ENCODE assay signal across 9 mouse cellular contexts in the genomic region with DNA sequence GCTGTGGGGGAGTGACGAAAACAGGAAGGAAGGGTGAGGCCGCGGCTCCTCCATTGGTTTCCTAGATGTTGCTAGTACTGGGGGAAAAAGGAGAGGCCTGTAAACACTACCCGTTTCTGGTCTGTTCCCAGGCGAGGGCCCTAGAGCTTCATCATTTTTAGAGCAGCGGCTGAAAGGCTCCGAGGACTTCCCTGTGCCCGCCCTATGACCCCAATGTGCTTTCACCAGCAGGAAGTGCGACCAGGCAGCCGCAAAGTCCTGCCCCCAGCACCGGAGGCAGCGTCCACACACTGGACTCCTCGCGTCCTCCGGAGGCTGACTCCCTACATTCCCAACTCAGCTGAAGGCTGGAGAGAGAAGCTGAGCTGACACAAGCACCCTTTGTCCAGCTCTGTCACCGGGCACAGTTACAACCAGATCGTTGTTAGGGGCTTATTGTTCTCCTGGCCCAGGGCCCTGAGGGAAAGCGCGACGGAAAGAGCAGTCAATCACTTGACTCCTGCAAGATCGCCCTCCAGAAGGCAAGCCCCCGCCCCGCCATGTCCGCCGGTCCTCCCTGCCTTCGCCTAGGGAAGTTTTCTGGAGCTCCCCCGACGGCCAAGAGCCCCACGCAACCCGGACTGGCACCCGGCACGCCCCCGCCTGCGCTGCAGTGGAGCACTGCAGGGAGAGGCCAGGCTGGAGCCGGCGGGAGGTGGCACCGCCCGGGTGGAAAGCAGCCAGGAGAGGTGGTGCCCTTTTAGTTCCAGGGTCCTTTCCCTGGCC. TPM values are rescaled to one million over a fixed set of nuclear protein-coding genes. Genes with fewer than 3 reads are reported as not detected.
DNase-seq lines count a peak whose midpoint lies in the region; ATAC-seq and TF ChIP-seq lines count a peak whose summit lies in the region.
"Had no signal": no experiment of that assay in that cellular context is flagged by ENCODE, and none has a peak within 500 bp of the region (broad histone marks: within the 10 kb centered on the region; RNA-seq: fewer than 3 reads in every experiment).

No protein-coding gene starts in this region.

- peak overlapping the region; percentile 87 for H3K4me3 ChIP-seq in E14TG2a.4 (replicated peaks; ENCODE audit: low read length)
- H3K4me3 ChIP-seq in forebrain, embryonic 14.5 days (ENCODE audit: low read depth, low read length), result peak overlapping the region; percentile 22
- H3K4me3 ChIP-seq in hindbrain, embryonic 12.5 days, result peak overlapping the region; percentile 25
- H3K4me3 ChIP-seq in limb, embryonic 14.5 days (replicated peaks; ENCODE audit: low read length), result peak overlapping the region; percentile 52
- H3K4me3 ChIP-seq in midbrain, embryonic 13.5 days (replicated peaks), result peak overlapping the region; percentile 32

- TF ChIP-seq POLR2A in limb, embryonic 14.5 days (IDR thresholded peaks at IDR 0.05; ENCODE audit: borderline replicate concordance, extremely low read depth, insufficient read depth, insufficient read length), result no peak

- H3K4me1 ChIP-seq in E14TG2a.4 (replicated peaks; ENCODE audit: low read depth, low read length), result peaks cover 73% of the 10 kb centered on the region
- peaks cover 6% of the 10 kb centered on the region for H3K4me1 ChIP-seq in forebrain, embryonic 14.5 days (ENCODE audit: control insufficient read depth, insufficient read depth, low read length)
- H3K4me1 ChIP-seq in hindbrain, embryonic 12.5 days, result peaks cover 53% of the 10 kb centered on the region
- peaks cover 35% of the 10 kb centered on the region for H3K4me1 ChIP-seq in limb, embryonic 14.5 days (ENCODE audit: control insufficient read depth, insufficient read depth, low read length)
- peaks cover 37% of the 10 kb centered on the region for H3K4me1 ChIP-seq in midbrain, embryonic 13.5 days (replicated peaks)

- peak overlapping the region; percentile 48 for H3K4me2 ChIP-seq in forebrain, embryonic 14.5 days (ENCODE audit: low read length)
- H3K4me2 ChIP-seq in hindbrain, embryonic 12.5 days (replicated peaks), result peak overlapping the region; percentile 62
- H3K4me2 ChIP-seq in limb, embryonic 14.5 days (replicated peaks; ENCODE audit: low read depth, low read length, severe bottlenecking), result peak overlapping the region; percentile 98
- peak overlapping the region; percentile 49 for H3K4me2 ChIP-seq in midbrain, embryonic 13.5 days (replicated peaks)

- H3K9me3 ChIP-seq in E14TG2a.4 (ENCODE audit: low read length), result no peaks in the 10 kb centered on the region
- H3K9me3 ChIP-seq in forebrain, embryonic 14.5 days (replicated peaks; ENCODE audit: control insufficient read depth, low read length), result no peaks in the 10 kb centered on the region
- no peaks in the 10 kb centered on the region for H3K9me3 ChIP-seq in hindbrain, embryonic 12.5 days (replicated peaks)
- no peaks in the 10 kb centered on the region for H3K9me3 ChIP-seq in limb, embryonic 14.5 days (ENCODE audit: control insufficient read depth, low read length)
- H3K9me3 ChIP-seq in midbrain, embryonic 13.5 days, result no peaks in the 10 kb centered on the region

- H3K27ac ChIP-seq in forebrain, embryonic 14.5 days (ENCODE audit: low read depth, low read length), result 0 out of 2 replicates have a peak overlapping the region, but pooled peaks have one; percentile 6
- H3K27ac ChIP-seq in hindbrain, embryonic 12.5 days, result peak overlapping the region; percentile 74
- H3K27ac ChIP-seq in limb, embryonic 14.5 days (replicated peaks; ENCODE audit: low read depth, low read length), result peak overlapping the region; percentile 72
- H3K27ac ChIP-seq in midbrain, embryonic 13.5 days, result peak overlapping the region; percentile 62

- peaks cover 51% of the 10 kb centered on the region for H3K36me3 ChIP-seq in E14TG2a.4 (ENCODE audit: insufficient read depth, low read length)
- no peaks in the 10 kb centered on the region for H3K36me3 ChIP-seq in forebrain, embryonic 14.5 days (ENCODE audit: control insufficient read depth, insufficient read depth, low read length)
- H3K36me3 ChIP-seq in hindbrain, embryonic 12.5 days, result no peaks in the 10 kb centered on the region
- H3K36me3 ChIP-seq in limb, embryonic 14.5 days (ENCODE audit: control insufficient read depth, insufficient read depth, low read length), result peaks cover 22% of the 10 kb centered on the region
- H3K36me3 ChIP-seq in midbrain, embryonic 13.5 days, result no peaks in the 10 kb centered on the region

- peak; percentile 50 to 61 for DNase-seq in adrenal gland, postnatal 4 days (ENCODE audit: low spot score in 2 of 2)
- peak; percentile 51 for DNase-seq in forebrain, embryonic 14.5 days (ENCODE audit: low spot score)
- peak; percentile 45 for DNase-seq in limb, embryonic 14.5 days (ENCODE audit: low spot score)
- peak; percentile 79 to 88 for DNase-seq in spleen, postnatal 4 days (ENCODE audit: low spot score in 2 of 2)
- DNase-seq in cerebellum, adult 8-10 months, result no peak

- H3K27me3 ChIP-seq in E14TG2a.4 (ENCODE audit: insufficient read depth, low read length), result peaks cover 12% of the 10 kb centered on the region; the same call in 1 of the 2 replicates
- peaks cover 44% of the 10 kb centered on the region for H3K27me3 ChIP-seq in forebrain, embryonic 14.5 days (replicated peaks; ENCODE audit: control insufficient read depth, insufficient read depth, low read length)
- H3K27me3 ChIP-seq in hindbrain, embryonic 12.5 days, result peaks cover 47% of the 10 kb centered on the region
- no peaks in the 10 kb centered on the region for H3K27me3 ChIP-seq in limb, embryonic 14.5 days (ENCODE audit: control insufficient read depth, insufficient read depth, low read length)
- peaks cover 64% of the 10 kb centered on the region for H3K27me3 ChIP-seq in midbrain, embryonic 13.5 days

- ATAC-seq in forebrain, embryonic 14.5 days, result peak; percentile 37; the same call in 1 of the 2 replicates
- peak; percentile 67 for ATAC-seq in hindbrain, embryonic 12.5 days (ENCODE audit: low FRiP score)
- ATAC-seq in limb, embryonic 14.5 days (ENCODE audit: low FRiP score, low read depth), result peak; percentile 21; the same call in 1 of the 2 replicates
- peak; percentile 34 for ATAC-seq in midbrain, embryonic 13.5 days

- 5% methylated on average over 34 of the region's 38 CpGs for WGBS in forebrain, embryonic 14.5 days
- WGBS in hindbrain, embryonic 12.5 days, result 3% methylated on average over 38 of the region's 38 CpGs
- WGBS in limb, embryonic 14.5 days, result 3% methylated on average over 33 of the region's 38 CpGs
- WGBS in midbrain, embryonic 13.5 days, result 5% methylated on average over 38 of the region's 38 CpGs

- TF ChIP-seq CTCF in E14TG2a.4 (conservative IDR thresholded peaks at IDR 0.05; ENCODE audit: low read length), result no peak

- peak overlapping the region; percentile 43 for H3K9ac ChIP-seq in forebrain, embryonic 14.5 days (ENCODE audit: low read length)
- H3K9ac ChIP-seq in hindbrain, embryonic 12.5 days, result peak overlapping the region; percentile 39
- peak overlapping the region; percentile 64 for H3K9ac ChIP-seq in limb, embryonic 14.5 days (ENCODE audit: low read depth, low read length, severe bottlenecking)
- peak overlapping the region; percentile 48; the same call in 1 of the 2 replicates for H3K9ac ChIP-seq in midbrain, embryonic 13.5 days (replicated peaks)

RNA-seq across cellular contexts. Expression of a gene that starts 2.3 kb away (rescaled TPM):
- 1 to 10 TPM; 7.1 to 7.6 TPM for total RNA-seq in adrenal gland, postnatal 4 days (2021)
- polyA plus RNA-seq in forebrain, embryonic 14.5 days (2014; fragmentation: Nextera tagmentation; extraction: Ambion mirVana), result 0.29 and 0.68 TPM in 2 replicates
- polyA plus RNA-seq in hindbrain, embryonic 12.5 days (2016; fragmentation: Nextera tagmentation; extraction: Ambion mirVana), result 1.2 and 2.0 TPM in 2 replicates
- polyA plus RNA-seq in limb, embryonic 14.5 days (2012; rRNA removed), result 3.1 and 4.6 TPM in 2 replicates
- 1.1 and 1.2 TPM in 2 replicates for polyA plus RNA-seq in limb, embryonic 14.5 days (2014; fragmentation: Nextera tagmentation; extraction: Ambion mirVana)
- 1.3 and 1.4 TPM in 2 replicates for polyA plus RNA-seq in midbrain, embryonic 13.5 days (2015; fragmentation: Nextera tagmentation; extraction: Ambion mirVana)

RNA-seq across cellular contexts. Expression of a gene that starts 2.4 kb away (rescaled TPM):
- total RNA-seq in adrenal gland, postnatal 4 days (2021), result 10 to 100 TPM; 49.7 to 55.0 TPM
- polyA plus RNA-seq in forebrain, embryonic 14.5 days (2014; fragmentation: Nextera tagmentation; extraction: Ambion mirVana), result 1.7 and 2.6 TPM in 2 replicates
- polyA plus RNA-seq in hindbrain, embryonic 12.5 days (2016; fragmentation: Nextera tagmentation; extraction: Ambion mirVana), result 9.2 and 11.3 TPM in 2 replicates
- 28.2 and 31.1 TPM in 2 replicates for polyA plus RNA-seq in limb, embryonic 14.5 days (2012; rRNA removed)
- 19.0 and 24.5 TPM in 2 replicates for polyA plus RNA-seq in limb, embryonic 14.5 days (2014; fragmentation: Nextera tagmentation; extraction: Ambion mirVana)
- 3.9 and 4.1 TPM in 2 replicates for polyA plus RNA-seq in midbrain, embryonic 13.5 days (2015; fragmentation: Nextera tagmentation; extraction: Ambion mirVana)

RNA-seq across cellular contexts. Expression of a gene that starts 17.8 kb away (rescaled TPM):
- 1 to 10 TPM in 1 of 2 experiments, under 1 TPM in 1; 0.87 to 1.7 TPM for total RNA-seq in adrenal gland, postnatal 4 days (2021)
- polyA plus RNA-seq in forebrain, embryonic 14.5 days (2014; fragmentation: Nextera tagmentation; extraction: Ambion mirVana), result not detected in 2 replicates
- polyA plus RNA-seq in hindbrain, embryonic 12.5 days (2016; fragmentation: Nextera tagmentation; extraction: Ambion mirVana), result 0.29 and 0.67 TPM in 2 replicates
- 0.11 and 0.41 TPM in 2 replicates for polyA plus RNA-seq in limb, embryonic 14.5 days (2012; rRNA removed)
- polyA plus RNA-seq in limb, embryonic 14.5 days (2014; fragmentation: Nextera tagmentation; extraction: Ambion mirVana), result not detected in 2 replicates
- not detected in 2 replicates for polyA plus RNA-seq in midbrain, embryonic 13.5 days (2015; fragmentation: Nextera tagmentation; extraction: Ambion mirVana)

RNA-seq across cellular contexts. Expression of a gene that starts 29.9 kb away (rescaled TPM):
- total RNA-seq in adrenal gland, postnatal 4 days (2021), result 1 to 10 TPM; 2.1 to 3.0 TPM
- polyA plus RNA-seq in forebrain, embryonic 14.5 days (2014; fragmentation: Nextera tagmentation; extraction: Ambion mirVana), result 0.41 and 1.3 TPM in 2 replicates
- polyA plus RNA-seq in hindbrain, embryonic 12.5 days (2016; fragmentation: Nextera tagmentation; extraction: Ambion mirVana), result 0.47 and 0.50 TPM in 2 replicates
- polyA plus RNA-seq in limb, embryonic 14.5 days (2012; rRNA removed), result 0.17 and 0.62 TPM in 2 replicates
- polyA plus RNA-seq in limb, embryonic 14.5 days (2014; fragmentation: Nextera tagmentation; extraction: Ambion mirVana), result 0.59 and 0.92 TPM in 2 replicates
- polyA plus RNA-seq in midbrain, embryonic 13.5 days (2015; fragmentation: Nextera tagmentation; extraction: Ambion mirVana), result 0.55 and 0.70 TPM in 2 replicates
- total RNA-seq: hematopoietic stem cell, adult 5-6 weeks had no signal

RNA-seq across cellular contexts. Expression of a gene that starts 29.9 kb away (rescaled TPM):
- 10 to 100 TPM; 81.3 to 86.8 TPM for total RNA-seq in adrenal gland, postnatal 4 days (2021)
- polyA plus RNA-seq in forebrain, embryonic 14.5 days (2014; fragmentation: Nextera tagmentation; extraction: Ambion mirVana), result 19.2 and 20.7 TPM in 2 replicates
- 24.2 and 24.4 TPM in 2 replicates for polyA plus RNA-seq in hindbrain, embryonic 12.5 days (2016; fragmentation: Nextera tagmentation; extraction: Ambion mirVana)
- polyA plus RNA-seq in limb, embryonic 14.5 days (2012; rRNA removed), result 41.4 and 58.5 TPM in 2 replicates
- 68.3 and 75.8 TPM in 2 replicates for polyA plus RNA-seq in limb, embryonic 14.5 days (2014; fragmentation: Nextera tagmentation; extraction: Ambion mirVana)
- polyA plus RNA-seq in midbrain, embryonic 13.5 days (2015; fragmentation: Nextera tagmentation; extraction: Ambion mirVana), result 14.3 and 15.0 TPM in 2 replicates

Comparison
In these comparisons a context has a peak if more than half of its experiments do, and no peak if none do; other contexts are left out.
1. H3K4me3 ChIP-seq: peak in every context shown above with its lines; median percentile 87 in E14TG2a.4; 52 in limb, embryonic 14.5 days; 32 in midbrain, embryonic 13.5 days; 25 in hindbrain, embryonic 12.5 days; 22 in forebrain, embryonic 14.5 days.
2. H3K27ac ChIP-seq: peak in every context shown above with its lines; median percentile 74 in hindbrain, embryonic 12.5 days; 72 in limb, embryonic 14.5 days; 62 in midbrain, embryonic 13.5 days; 6 in forebrain, embryonic 14.5 days.
3. H3K4me2 ChIP-seq: peak in every context shown above with its lines; median percentile 98 in limb, embryonic 14.5 days; 62 in hindbrain, embryonic 12.5 days; 49 in midbrain, embryonic 13.5 days; 48 in forebrain, embryonic 14.5 days.